Mouse (Mus musculus): Measurements from ENCODE around the gene Podxl2. TPM values are rescaled to one million over a fixed set of nuclear protein-coding genes. Genes with fewer than 3 reads are reported as not detected.

Gene Podxl2
- polyA plus RNA-seq, 1 experiment from 2014 or later, result 723 TPM

GRCm38 (mm10) chr6:88858341-88858740 is 16.5 kb downstream of the Podxl2 start:
- no peaks in the 10 kb centered on the region for H3K9me3 ChIP-seq
- peaks cover 33% of the 10 kb centered on the region for H3K36me3 ChIP-seq (replicated peaks)
- H3K4me2 ChIP-seq, result no peak overlapping the region
- 75% methylated on average over 7 of the region's 7 CpGs for WGBS
- no peak overlapping the region for H3K4me3 ChIP-seq
- no peak for ATAC-seq (replicated peaks)
- no peaks in the 10 kb centered on the region for H3K27me3 ChIP-seq (replicated peaks)
- H3K9ac ChIP-seq, result no peak overlapping the region
- H3K27ac ChIP-seq, result no peak overlapping the region
- no peaks in the 10 kb centered on the region for H3K4me1 ChIP-seq

GRCm38 (mm10) chr6:88857830-88858229 is 17.0 kb downstream of the Podxl2 start:
- H3K9ac ChIP-seq, result no peak overlapping the region
- no peak overlapping the region for H3K4me2 ChIP-seq
- no peak overlapping the region for H3K27ac ChIP-seq
- 88% methylated on average over 6 of the region's 6 CpGs for WGBS
- no peak overlapping the region for H3K4me3 ChIP-seq
- H3K4me1 ChIP-seq, result no peaks in the 10 kb centered on the region
- peaks cover 27% of the 10 kb centered on the region for H3K36me3 ChIP-seq (replicated peaks)
- H3K9me3 ChIP-seq, result no peaks in the 10 kb centered on the region
- no peak for ATAC-seq (replicated peaks)
- no peaks in the 10 kb centered on the region for H3K27me3 ChIP-seq (replicated peaks)

- no peak overlapping the region for H3K4me3 ChIP-seq
- H3K27me3 ChIP-seq (replicated peaks), result no peaks in the 10 kb centered on the region
- WGBS, result 41% methylated on average over 9 of the region's 9 CpGs
- H3K4me2 ChIP-seq, result no peak overlapping the region
- H3K36me3 ChIP-seq (replicated peaks), result peaks cover 26% of the 10 kb centered on the region
- H3K27ac ChIP-seq, result no peak overlapping the region
- no peak for ATAC-seq (replicated peaks)
- no peaks in the 10 kb centered on the region for H3K9me3 ChIP-seq
- no peaks in the 10 kb centered on the region for H3K4me1 ChIP-seq
- no peak overlapping the region for H3K9ac ChIP-seq
Measured at GRCm38 (mm10) chr6:88857249-88857648, 17.6 kb downstream of the Podxl2 start.

- H3K9ac ChIP-seq, result no peak overlapping the region
- 21% methylated on average over 5 of the region's 5 CpGs for WGBS
- H3K27me3 ChIP-seq (replicated peaks), result no peaks in the 10 kb centered on the region
- ATAC-seq (replicated peaks), result peak; percentile 22; the same call in 1 of the 2 replicates
- no peak overlapping the region for H3K4me2 ChIP-seq
- no peak overlapping the region for H3K4me3 ChIP-seq
- no peaks in the 10 kb centered on the region for H3K4me1 ChIP-seq
- peaks cover 19% of the 10 kb centered on the region for H3K36me3 ChIP-seq (replicated peaks)
- no peaks in the 10 kb centered on the region for H3K9me3 ChIP-seq
- no peak overlapping the region for H3K27ac ChIP-seq
Measured at GRCm38 (mm10) chr6:88855636-88856035, 19.2 kb downstream of the Podxl2 start.

GRCm38 (mm10) chr6:88854509-88854908 is 20.3 kb downstream of the Podxl2 start:
- Histone ChIP-seq H3K4me3 (no peak overlapping the region), H3K36me3 (replicated peaks) (peaks cover 13% of the 10 kb centered on the region), H3K27me3 (replicated peaks) (no peaks in the 10 kb centered on the region), H3K4me2 (no peak overlapping the region), H3K9ac (no peak overlapping the region), H3K9me3 (no peaks in the 10 kb centered on the region), H3K27ac (no peak overlapping the region), H3K4me1 (no peaks in the 10 kb centered on the region)
- no peak for ATAC-seq (replicated peaks)
- 83% methylated on average over 5 of the region's 5 CpGs for WGBS

- no peak overlapping the region for H3K9ac ChIP-seq
- no peak for ATAC-seq (replicated peaks)
- WGBS, result 88% methylated on average over 7 of the region's 7 CpGs
- no peak overlapping the region for H3K27ac ChIP-seq
- H3K4me1 ChIP-seq, result no peaks in the 10 kb centered on the region
- no peak overlapping the region for H3K4me3 ChIP-seq
- peaks cover 38% of the 10 kb centered on the region for H3K36me3 ChIP-seq (replicated peaks)
- no peaks in the 10 kb centered on the region for H3K9me3 ChIP-seq
- H3K27me3 ChIP-seq (replicated peaks), result no peaks in the 10 kb centered on the region
- H3K4me2 ChIP-seq, result no peak overlapping the region
Measured at GRCm38 (mm10) chr6:88850034-88850433, 24.8 kb downstream of the Podxl2 start.

- Histone ChIP-seq H3K4me2 (no peak overlapping the region), H3K27me3 (replicated peaks) (no peaks in the 10 kb centered on the region), H3K4me1 (no peaks in the 10 kb centered on the region), H3K9me3 (no peaks in the 10 kb centered on the region), H3K4me3 (no peak overlapping the region), H3K9ac (no peak overlapping the region), H3K27ac (no peak overlapping the region), H3K36me3 (replicated peaks) (peaks cover 39% of the 10 kb centered on the region)
- no peak for ATAC-seq (replicated peaks)
- WGBS, result 54% methylated on average over 4 of the region's 4 CpGs
Measured at GRCm38 (mm10) chr6:88849270-88849669, 25.6 kb downstream of the Podxl2 start.

GRCm38 (mm10) chr6:88847571-88847970 is 27.3 kb downstream of the Podxl2 start:
- ATAC-seq (replicated peaks), result no peak
- H3K9me3 ChIP-seq, result no peaks in the 10 kb centered on the region
- WGBS, result 78% methylated on average over 2 of the region's 2 CpGs
- H3K4me1 ChIP-seq, result peaks cover 7% of the 10 kb centered on the region; the same call in 1 of the 2 replicates
- no peak overlapping the region for H3K27ac ChIP-seq
- H3K4me2 ChIP-seq, result no peak overlapping the region
- H3K9ac ChIP-seq, result no peak overlapping the region
- H3K27me3 ChIP-seq (replicated peaks), result no peaks in the 10 kb centered on the region
- H3K4me3 ChIP-seq, result no peak overlapping the region
- H3K36me3 ChIP-seq (replicated peaks), result peaks cover 46% of the 10 kb centered on the region

- no peaks in the 10 kb centered on the region for H3K27me3 ChIP-seq (replicated peaks)
- H3K9ac ChIP-seq, result no peak overlapping the region
- no peak overlapping the region for H3K27ac ChIP-seq
- WGBS, result 88% methylated on average over 7 of the region's 7 CpGs
- no peak for ATAC-seq (replicated peaks)
- no peak overlapping the region for H3K4me2 ChIP-seq
- no peak overlapping the region for H3K4me3 ChIP-seq
- peaks cover 39% of the 10 kb centered on the region for H3K36me3 ChIP-seq (replicated peaks)
- peaks cover 19% of the 10 kb centered on the region for H3K4me1 ChIP-seq
- H3K9me3 ChIP-seq, result no peaks in the 10 kb centered on the region
Measured at GRCm38 (mm10) chr6:88844901-88845565, 29.8 kb downstream of the Podxl2 start.

GRCm38 (mm10) chr6:88843781-88844725 is 30.8 kb downstream of the Podxl2 start:
- H3K4me3 ChIP-seq, result no peak overlapping the region
- 68% methylated on average over 9 of the region's 9 CpGs for WGBS
- no peak overlapping the region for H3K4me2 ChIP-seq
- no peak for ATAC-seq (replicated peaks)
- 0 out of 2 replicates have a peak overlapping the region, but pooled peaks have one; percentile 5 for H3K27ac ChIP-seq
- H3K9ac ChIP-seq, result no peak overlapping the region
- no peaks in the 10 kb centered on the region for H3K9me3 ChIP-seq
- no peaks in the 10 kb centered on the region for H3K27me3 ChIP-seq (replicated peaks)
- peaks cover 33% of the 10 kb centered on the region for H3K36me3 ChIP-seq (replicated peaks)
- H3K4me1 ChIP-seq, result peaks cover 24% of the 10 kb centered on the region

- H3K36me3 ChIP-seq (replicated peaks), result peaks cover 33% of the 10 kb centered on the region
- WGBS, result 67% methylated on average over 7 of the region's 7 CpGs
- peaks cover 24% of the 10 kb centered on the region for H3K4me1 ChIP-seq
- peak overlapping the region; percentile 85 for H3K27ac ChIP-seq
- H3K9ac ChIP-seq, result no peak overlapping the region
- no peak for ATAC-seq (replicated peaks)
- H3K4me2 ChIP-seq, result peak overlapping the region; percentile 91
- H3K27me3 ChIP-seq (replicated peaks), result no peaks in the 10 kb centered on the region
- no peak overlapping the region for H3K4me3 ChIP-seq
- H3K9me3 ChIP-seq, result no peaks in the 10 kb centered on the region
Measured at GRCm38 (mm10) chr6:88843241-88843640, 31.6 kb downstream of the Podxl2 start.

- Histone ChIP-seq H3K27me3 (replicated peaks) (no peaks in the 10 kb centered on the region), H3K27ac (peak overlapping the region; percentile 85), H3K9ac (peak overlapping the region; percentile 41), H3K4me2 (peak overlapping the region; percentile 91), H3K9me3 (no peaks in the 10 kb centered on the region), H3K4me1 (peaks cover 24% of the 10 kb centered on the region), H3K36me3 (replicated peaks) (peaks cover 33% of the 10 kb centered on the region), H3K4me3 (peak overlapping the region; percentile 92)
- WGBS, result 2% methylated on average over 32 of the region's 32 CpGs
- no peak; the same call in 1 of the 2 replicates for ATAC-seq (replicated peaks)
Measured at GRCm38 (mm10) chr6:88842731-88843151, 32.1 kb downstream of the Podxl2 start.

Measured in midbrain, embryonic 15.5 days (tissue).